Mouse (Mus musculus) C2C12 (cell line): ENCODE results near the gene Mgst3.

Experiments used
- CEBPB ChIP-seq: IDR thresholded peaks from one replicate; pipeline ENCODE4 v1.6.1; 2011; ENCODE audit warnings: low read depth, mild to moderate bottlenecking, control low read depth, moderate library complexity
- CTCF ChIP-seq: IDR thresholded peaks from one replicate; pipeline ENCODE4 v1.5.1; 2011; ENCODE audit not compliant: control insufficient read depth, insufficient read depth, insufficient read length
- FOSL1 ChIP-seq: IDR thresholded peaks from one replicate; pipeline ENCODE4 v1.8.0; 2011; ENCODE audit warnings: mild to moderate bottlenecking, low read length; ENCODE audit not compliant: poor library complexity, insufficient read depth, severe bottlenecking
- MAX ChIP-seq: IDR thresholded peaks from one replicate; pipeline ENCODE4 v1.6.1; 2011; ENCODE audit warnings: mild to moderate bottlenecking, control low read depth
- MYOD1 ChIP-seq: IDR thresholded peaks from one replicate; pipeline ENCODE4 v1.6.1; 2011; ENCODE audit warnings: low read depth; ENCODE audit not compliant: control insufficient read depth, insufficient read length
- MYOG ChIP-seq: IDR thresholded peaks from one replicate; pipeline ENCODE4 v1.6.1; 2011; ENCODE audit not compliant: control insufficient read depth, insufficient read length; ENCODE audit errors: extremely low read depth
- USF1 ChIP-seq: IDR thresholded peaks from one replicate; pipeline ENCODE4 v1.6.1; 2011; ENCODE audit warnings: low read depth, mild to moderate bottlenecking, control low read depth, moderate library complexity

DNA sequence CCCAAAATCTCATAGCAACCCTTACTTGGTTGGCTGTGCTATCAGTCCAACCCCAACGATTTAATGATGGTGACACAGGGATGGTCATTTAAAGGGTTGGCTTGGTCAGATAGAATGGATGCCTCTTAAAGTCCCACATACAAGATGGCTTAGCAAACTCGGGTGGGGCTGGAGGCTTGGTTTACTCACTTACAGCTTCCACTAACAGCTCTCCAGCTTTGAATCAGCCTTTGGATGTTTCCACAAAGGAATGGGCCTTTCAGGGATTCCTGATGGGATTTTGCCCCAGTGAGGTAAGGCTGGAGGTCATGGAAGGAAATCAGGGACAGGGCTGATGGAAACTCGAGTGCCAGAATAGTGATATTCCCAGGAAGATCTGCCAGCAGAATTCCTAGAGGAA, 5.8 kb downstream of the Mgst3 start:
- TF ChIP-seq CTCF, result no peak
- TF ChIP-seq USF1, result no peak
- no peak for TF ChIP-seq MAX
- no peak for TF ChIP-seq MYOG
- TF ChIP-seq CEBPB, result no peak
- TF ChIP-seq MYOD1, result no peak
- TF ChIP-seq FOSL1, result no peak
